Mouse (Mus musculus): ENCODE results near the gene Gnaq.
"Not testable (repeated sequence)": the region's sequence is repeated elsewhere in the genome, so short reads cannot be mapped to it uniquely, and the experiment has no call there.

The Gnaq gene

DNA sequence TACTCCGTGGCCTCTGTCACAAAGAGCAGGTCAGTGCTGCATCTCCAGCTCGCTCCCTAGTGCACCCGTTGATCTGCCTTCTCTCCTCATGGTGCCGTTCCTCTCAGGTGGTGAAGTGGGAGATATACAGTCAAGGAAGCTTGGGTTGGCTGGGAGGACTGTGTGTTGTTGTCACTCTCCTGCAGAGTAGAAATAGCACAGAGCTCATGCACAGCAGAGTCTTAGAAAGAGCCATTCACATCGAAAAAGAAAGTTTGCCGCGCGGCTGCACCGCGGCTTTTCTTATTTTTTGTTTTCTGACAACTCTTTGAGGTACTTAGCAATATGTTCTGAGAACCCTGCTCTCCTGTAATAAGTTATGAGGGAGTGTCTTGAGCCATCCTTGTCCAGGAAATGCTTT is 10.4 kb downstream of the Gnaq start:
- no peak for DNase-seq (ENCODE audit: low spot score in 2 of 2)

DNA sequence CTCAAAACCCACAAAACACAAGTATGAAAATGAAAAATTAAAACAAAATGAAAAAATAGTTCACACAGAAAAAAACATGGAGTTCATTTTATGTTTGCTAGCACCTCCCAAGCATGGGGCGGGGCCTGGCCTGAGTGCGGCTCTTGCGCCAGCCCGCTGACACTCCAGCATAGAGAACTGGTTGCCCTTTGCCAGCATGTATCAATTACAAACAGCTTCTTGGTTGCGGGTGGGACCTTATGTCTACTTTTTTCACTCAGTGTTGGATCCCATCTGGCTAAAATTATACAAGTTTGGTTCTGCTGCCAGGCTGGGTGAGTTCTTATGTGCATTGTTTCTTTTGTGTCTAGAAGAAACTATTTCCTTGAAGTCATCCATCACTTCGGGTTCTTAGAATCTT is 14.8 kb downstream of the Gnaq start:
- DNase-seq (ENCODE audit: low spot score in 2 of 2), result no peak

DNA sequence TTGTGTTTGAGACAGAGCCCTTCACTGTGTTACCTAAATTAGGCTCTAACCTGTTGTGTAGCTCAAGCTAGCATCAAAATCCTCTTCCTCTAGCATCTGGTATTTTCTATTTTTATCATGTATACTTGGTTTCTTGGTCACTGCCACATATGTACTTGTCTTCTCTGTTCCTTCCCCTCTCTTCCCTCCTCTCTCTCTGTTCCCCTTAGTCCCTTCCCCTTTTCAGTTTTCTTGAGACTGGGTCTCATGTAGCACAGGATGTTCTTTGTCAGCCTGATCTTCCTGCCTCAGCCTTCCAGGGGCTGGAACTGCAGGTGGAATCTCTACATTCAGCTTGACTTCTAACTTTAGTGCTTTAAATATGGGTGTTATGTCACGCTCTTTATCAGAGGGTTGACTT is 16.5 kb downstream of the Gnaq start:
- no peak for DNase-seq (ENCODE audit: low spot score in 2 of 2)

DNA sequence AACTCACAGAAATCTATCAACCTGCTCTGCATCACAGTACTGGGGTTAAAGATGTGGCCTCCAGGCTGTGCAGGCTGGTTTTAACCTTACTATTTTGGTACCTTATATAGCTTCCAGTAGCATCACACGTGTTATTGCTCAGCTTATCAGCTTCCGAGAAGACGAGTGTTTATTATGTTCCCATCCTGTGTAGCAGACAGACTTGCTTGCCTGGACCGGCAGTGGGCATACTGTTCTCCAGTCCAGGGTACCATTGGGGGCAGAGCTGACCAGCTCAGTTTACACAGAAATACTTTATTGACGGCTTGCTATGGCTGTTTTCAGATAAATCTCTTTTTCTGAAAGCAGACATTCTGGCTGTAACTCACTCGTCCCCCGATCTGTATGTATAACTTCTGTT is 17.7 kb downstream of the Gnaq start:
- DNase-seq (ENCODE audit: low spot score in 2 of 2), result no peak

DNA sequence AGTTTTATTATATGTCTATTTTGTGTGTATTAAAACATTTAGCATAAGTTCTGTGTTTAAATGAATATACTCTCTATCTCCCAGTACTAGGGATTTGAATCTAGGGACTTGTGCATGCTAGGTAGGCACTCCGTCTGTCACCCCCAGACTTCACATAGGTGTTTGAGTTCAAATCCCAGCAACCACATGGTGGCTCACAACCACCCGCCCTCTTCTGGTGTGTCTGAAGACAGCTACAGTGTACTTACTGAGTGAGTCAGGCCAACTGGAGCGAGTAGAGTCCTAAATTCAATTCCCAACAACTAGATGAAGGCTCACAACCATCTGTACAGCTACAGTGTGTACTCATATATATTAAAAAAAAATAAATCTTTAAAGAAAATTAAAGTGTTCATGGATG is 21.2 kb downstream of the Gnaq start:
- DNase-seq (ENCODE audit: low spot score in 2 of 2), result no peak

DNA sequence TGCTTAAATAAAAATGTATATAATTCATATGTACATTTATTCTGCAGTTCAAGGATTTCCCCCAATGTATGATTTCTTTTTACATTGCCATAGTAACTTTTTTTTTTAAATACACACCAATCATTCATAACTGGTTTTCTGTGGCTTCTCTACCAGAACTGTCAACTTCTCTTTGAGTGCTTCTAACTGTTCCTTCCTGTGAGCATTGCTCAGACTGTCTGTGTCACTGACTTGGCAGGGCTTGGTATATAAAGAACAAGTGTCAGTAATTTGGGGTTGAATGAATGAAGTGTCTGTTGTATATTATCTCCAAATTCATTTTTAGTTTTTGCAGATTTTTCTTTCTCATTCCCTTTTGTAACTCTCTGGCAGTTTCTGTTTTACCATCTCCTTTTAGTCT is 21.8 kb downstream of the Gnaq start:
- DNase-seq (ENCODE audit: low spot score in 2 of 2), result no peak

DNA sequence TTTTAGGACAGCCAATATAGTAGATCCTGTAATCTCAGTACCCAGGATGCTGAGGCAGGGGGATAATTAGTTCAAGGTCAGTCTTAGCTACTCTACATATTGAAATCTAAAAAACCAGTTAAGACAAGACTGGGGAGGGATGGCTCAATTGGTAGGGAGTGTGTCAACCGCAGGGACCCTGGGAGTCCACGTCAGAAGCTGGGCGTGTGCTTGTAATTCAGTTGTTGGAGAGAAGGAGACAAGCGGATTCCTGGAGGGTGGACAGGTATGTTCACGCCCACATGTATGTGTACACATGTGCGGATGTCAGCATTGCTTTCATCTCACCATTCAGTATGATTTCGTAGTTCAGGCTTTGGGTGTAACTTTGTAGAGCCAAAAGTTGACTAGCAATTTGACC is 24.5 kb downstream of the Gnaq start:
- DNase-seq (ENCODE audit: low spot score in 2 of 2), result no peak

DNA sequence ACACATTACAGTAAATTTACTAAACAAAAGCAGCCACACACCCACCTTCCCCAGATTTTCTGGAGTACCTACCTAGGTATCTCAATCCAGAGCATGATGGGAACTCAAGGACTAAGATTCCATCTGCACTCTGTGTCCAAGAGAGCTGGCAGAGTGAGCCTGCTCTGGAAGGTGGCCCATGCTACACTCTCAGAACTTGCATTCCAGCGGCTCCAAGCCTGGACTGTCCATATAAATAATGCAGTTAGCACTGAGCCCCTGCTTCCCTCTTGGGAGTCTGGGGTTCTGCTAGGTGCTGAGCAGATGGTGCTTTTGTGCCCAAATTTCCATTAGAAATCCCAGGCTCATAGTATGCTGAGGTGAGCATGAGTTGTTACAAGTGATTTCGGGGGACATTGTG is 28.1 kb downstream of the Gnaq start:
- no peak for DNase-seq (ENCODE audit: low spot score in 2 of 2)

DNA sequence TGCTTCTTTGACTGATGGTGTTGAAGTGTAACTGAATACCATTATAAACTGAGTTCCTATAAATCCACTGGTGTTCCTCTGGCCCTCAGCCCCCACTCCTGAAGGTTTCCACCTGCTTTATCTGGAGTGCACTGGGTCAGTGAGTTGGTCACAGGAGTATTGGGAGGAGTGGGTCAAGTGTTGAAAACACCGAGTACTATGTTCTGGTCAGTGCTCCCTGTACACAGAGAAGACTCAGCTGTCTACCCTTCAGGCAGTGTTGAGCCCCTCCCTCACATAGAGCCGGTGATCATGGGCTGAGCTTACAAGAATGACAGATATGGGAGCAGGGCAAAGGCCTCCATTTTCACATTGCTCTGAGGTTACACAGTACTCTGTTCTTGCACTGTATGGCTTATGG is 28.6 kb downstream of the Gnaq start:
- DNase-seq (ENCODE audit: low spot score in 2 of 2), result no peak

DNA sequence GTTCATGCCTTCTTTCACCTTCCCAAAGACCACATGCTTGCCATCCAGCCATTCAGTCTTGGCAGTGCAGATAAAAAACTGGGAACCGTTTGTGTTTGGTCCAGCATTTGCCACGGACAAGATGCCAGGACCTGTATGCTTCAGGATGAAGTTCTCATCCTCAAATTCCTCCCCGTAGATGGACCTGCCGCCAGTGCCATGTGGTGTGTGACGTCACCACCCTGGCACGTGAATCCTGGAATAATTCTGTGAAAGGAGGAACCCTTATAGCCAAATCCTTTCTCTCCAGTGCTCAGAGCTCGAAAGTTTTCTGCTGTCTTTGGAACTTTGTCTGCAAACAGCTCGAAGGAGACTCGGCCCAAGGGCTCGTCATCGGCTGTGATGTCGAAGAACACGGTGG is 31.8 kb downstream of the Gnaq start:
- DNase-seq (ENCODE audit: low spot score in 2 of 2), result not testable (repeated sequence)

DNA sequence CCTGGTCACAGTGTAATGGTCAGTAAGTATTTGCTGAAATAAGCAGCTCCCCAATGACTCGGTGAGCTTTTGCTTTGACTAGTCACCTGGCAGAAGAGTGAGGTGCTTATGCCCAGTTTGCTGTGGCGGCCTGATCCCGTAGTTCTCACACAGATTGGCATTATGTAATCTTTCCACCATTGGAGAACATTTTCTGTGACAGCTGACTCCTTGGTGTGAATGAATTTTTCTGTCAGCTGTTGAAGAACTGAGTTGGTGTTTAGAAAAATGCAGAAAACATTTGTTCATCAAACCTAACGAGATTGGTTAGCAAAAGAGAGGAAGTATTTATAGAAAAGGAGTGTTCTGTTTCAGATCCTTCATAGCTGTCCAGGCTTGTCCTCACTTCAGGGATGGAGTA is 34.6 kb downstream of the Gnaq start:
- DNase-seq (ENCODE audit: low spot score in 2 of 2), result no peak

DNA sequence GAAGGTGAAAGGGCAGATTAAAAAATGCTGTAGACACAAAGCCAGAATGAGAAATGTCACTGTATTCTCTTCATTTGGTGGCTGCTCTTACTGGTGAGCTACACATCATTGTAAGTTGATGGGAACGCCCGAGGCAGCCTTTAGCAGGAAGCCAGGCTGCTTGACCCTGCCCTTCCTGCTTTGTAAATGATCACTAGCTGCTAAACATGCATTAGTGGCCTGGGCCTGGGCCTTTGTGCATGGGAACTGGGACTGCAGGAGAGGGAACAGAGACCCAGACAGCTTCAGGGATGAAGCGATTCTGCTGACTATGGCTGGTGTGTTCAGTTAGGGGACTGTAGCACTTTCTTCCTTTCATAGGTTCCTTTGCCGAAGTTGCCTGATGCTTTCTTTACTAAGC is 35.6 kb downstream of the Gnaq start:
- no peak for DNase-seq (ENCODE audit: low spot score in 2 of 2)

DNA sequence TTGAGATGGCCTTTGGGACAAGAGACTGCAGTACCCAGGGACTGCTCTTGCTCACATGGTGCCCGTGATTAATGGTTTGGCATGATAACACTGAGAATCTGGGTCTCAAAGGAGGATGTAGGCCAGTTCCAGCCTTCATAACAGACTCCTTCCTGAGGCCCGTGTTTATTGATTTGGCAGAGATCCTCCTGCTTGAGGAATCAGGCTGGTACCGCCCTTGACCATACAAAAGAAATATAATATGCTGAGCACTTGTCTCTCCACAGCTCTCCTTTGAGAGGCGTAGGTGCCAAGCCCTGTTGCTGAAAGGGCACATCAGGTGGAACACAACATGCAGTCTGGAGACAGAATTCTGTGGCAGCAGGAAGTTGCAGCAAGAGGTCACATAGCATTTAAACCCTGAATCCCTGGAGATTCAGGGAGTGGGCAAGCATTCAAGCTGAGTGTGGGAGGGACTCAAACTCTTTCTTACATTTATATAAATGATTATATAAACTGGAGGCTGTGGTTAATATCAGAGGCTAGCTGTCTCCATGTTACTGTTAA is 36.1 kb downstream of the Gnaq start:
- no peak for DNase-seq (ENCODE audit: low spot score in 2 of 2)

DNA sequence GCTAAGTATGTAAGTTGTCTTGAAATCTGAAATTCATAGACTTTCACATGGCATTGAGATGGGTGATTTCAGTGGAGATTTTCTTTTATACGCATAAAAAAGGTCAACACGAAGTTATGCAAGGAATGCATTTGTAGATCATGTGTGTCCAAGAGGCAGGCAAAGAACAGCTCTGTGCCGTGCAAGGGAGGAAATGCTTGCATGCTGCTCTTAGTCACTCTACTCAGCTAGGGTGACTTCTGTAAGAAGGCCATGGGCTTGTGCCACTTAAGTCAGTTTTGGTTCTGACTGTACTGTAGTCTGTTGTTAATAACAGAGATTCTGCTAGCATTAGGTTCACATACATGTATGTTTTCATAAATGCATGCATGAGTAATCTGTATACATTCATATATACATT is 38.1 kb downstream of the Gnaq start:
- DNase-seq (ENCODE audit: low spot score in 2 of 2), result no peak

DNA sequence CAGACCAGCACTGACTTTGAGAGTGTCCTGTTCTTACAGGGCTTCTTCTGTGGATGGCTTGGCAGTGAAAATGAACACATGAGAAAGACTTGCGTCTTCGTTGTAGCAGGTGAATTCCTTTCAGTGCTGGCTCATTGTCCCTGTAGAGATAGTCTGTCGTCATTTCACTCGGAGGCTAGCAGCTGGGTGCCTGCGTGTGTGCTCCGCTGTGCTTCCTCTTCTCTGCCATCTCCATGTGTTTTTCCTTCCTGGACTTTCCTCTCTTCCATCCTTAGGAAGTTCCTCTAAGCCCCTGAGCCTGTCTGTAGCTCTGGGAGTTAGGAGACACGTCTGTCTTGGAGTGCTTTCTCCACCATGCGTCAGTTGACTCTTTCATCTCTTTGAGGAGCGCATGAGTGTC is 41.1 kb downstream of the Gnaq start:
- DNase-seq (ENCODE audit: low spot score in 2 of 2), result no peak

DNA sequence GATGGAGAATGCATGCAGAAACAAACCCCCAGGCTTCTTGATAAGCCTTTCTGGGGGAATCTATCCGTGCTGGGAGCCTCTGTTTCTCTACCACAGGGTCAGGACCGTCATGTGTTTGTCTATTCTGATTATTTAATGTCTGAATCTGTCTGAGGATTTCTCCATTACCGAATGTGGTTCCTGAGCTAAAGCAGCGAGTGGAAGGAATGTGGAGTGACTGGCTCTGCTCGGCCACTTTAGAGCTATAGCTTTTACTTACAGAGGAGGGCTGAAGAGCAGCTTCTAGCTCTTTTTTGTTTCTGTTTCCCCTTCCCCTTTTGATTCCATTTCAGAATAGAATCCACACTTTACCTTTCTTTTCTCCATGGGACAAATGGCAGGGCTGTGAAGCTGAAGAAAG is 43.8 kb downstream of the Gnaq start:
- no peak for DNase-seq (ENCODE audit: low spot score in 2 of 2)

DNA sequence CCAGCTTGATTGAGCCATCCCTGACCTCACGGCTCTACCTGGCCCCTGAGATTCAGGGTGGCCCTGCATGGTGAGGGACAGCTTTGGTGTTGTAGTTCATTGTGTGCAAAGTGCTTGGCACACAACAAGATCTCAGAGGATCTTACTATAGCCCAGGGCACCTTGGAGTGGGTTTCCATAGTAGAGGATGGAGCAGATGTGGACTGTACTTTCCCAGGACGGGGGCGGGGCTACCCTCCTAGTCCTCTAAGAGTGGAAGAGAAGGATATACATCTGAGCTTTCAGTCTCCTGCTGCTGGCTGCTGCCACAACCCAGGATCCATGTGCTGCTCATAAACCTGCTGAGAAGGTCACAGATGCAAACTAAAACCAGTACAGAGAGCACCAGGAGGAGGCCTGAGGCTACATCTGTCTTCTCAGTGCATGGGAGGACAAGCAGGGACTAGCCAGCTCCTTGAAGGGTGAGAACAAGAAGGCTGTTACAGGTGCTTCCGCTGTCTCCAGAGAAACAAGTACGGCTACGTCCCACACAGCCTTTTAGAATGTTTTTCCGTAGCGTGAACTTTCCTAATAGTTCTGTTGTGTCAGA is 44.6 kb downstream of the Gnaq start:
- no peak for DNase-seq (ENCODE audit: low spot score in 2 of 2)

DNA sequence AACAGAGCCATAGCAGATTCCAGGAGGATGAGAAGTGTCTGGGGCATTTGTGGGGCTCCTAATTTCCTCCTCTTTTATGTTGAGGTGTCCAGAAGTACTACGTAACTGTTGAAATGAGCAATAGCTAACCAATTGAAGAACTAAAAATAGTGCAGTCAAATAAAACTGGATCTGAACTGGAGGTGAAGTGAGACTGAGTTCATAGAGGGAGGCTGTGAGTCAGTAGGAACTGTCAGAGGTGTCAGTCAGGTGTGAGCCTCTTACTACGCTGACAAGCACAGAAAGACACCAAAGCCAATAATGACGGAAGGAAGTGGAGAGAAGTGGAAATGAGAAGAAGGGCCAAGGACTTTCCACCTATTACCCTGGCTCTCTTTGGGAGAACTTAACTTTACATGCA is 48.6 kb downstream of the Gnaq start:
- no peak for DNase-seq (ENCODE audit: low spot score in 2 of 2)

DNA sequence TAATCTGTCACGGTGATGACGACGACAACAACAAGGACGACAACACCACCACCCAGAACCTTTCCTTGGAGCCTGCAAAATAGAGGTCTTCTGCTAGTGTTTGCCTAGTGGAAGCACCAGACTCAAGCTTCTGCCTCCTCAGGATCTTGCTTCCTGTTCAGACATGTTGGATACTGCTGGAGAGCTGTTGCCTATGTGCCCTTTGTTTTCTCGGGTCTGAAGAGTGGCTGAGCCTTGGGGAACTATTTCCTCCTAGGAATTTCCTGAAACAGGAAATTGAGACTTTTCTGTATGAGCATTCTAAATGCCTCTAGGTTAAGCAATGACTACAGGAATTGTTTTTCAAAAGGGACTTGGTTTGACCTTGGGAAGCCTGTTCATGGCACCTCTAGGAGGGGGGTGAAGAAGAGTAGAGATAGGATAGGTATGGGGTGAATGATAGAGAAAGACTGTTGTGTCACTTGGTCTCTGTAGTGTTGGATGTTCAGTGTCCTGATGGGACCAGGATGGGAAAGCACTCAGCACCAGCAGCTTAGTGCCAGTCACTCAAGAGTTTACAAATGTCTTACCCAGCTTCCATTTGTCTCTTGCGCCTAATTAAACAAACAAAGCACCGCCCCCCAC is 49.3 kb downstream of the Gnaq start:
- DNase-seq (ENCODE audit: low spot score in 2 of 2), result no peak

DNA sequence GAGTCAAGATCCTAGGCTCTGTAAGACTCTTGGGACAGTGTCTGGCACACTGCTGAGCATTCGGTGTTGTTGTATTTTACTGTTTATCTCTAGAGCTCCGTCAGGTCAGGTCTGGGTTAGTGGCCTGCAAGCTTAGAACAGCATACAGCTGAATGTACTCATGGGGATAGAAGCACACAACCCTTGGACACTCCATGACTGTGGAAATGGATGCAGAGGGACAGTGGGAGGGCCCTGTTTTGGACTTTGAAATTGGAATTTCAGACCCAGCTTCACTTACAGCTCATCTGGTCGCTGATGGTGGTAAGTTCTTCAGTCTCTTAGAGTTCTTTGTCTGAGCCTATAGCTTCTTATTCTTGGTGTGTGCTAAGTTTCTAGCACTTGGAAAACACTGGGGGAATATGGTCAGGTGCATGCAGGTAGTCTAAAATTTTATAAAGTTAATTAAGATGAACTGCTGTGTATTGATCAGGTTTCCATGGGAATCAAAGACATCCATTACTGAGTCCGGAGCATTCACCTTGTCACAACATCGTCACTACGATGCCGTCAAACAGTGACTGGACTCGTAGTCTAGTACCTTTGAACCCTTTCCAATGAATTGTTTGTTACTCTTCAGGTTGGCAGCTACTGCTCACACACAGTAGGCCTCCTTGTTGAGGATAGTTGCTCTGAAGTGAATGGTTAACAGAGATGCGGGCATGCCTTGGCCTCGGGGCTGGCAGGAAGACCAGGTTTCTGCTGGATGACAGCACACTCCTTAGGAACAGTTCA is 51.1 kb downstream of the Gnaq start:
- DNase-seq (ENCODE audit: low spot score in 2 of 2), result no peak

DNA sequence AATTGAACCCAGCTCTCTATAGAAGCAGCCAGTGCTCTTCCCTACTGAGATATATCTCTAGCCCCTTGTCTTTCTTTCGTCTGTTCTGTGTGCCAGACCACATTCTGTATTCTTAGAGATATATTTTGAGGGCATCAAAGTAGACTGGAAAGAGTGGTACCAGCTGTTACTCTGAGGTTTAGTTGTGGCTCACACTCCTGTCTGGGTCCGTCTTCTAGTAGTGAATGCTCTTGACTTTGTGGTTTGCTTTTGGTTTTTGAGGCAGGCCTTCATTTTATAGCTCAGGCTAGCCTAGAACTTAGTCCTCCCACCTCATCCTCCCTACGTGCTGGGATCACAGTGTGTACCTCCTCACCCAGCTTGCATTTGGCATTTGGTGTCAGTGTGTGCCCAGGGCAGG is 54.4 kb downstream of the Gnaq start:
- no peak for DNase-seq (ENCODE audit: low spot score in 2 of 2)

DNA sequence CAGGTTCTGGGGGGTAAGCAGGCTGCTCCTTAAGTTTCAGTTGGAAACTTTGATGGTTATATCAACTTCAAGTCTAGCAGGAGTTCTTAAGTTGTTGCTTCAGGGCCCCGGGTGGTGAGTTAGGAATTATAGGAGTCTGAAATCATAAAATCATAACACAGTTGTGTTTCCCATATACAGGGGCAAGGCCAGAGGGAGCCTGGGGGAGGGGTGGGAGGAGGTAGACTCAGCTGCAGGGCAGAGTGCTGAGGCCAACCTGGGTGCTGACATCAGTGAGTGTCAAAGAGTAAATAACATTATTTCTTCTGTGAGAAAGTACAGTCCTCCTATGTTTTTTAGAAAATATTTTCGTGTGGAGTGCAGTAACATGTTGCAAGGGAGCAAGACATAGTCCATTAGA is 55.3 kb downstream of the Gnaq start:
- DNase-seq (ENCODE audit: low spot score in 2 of 2), result no peak

DNA sequence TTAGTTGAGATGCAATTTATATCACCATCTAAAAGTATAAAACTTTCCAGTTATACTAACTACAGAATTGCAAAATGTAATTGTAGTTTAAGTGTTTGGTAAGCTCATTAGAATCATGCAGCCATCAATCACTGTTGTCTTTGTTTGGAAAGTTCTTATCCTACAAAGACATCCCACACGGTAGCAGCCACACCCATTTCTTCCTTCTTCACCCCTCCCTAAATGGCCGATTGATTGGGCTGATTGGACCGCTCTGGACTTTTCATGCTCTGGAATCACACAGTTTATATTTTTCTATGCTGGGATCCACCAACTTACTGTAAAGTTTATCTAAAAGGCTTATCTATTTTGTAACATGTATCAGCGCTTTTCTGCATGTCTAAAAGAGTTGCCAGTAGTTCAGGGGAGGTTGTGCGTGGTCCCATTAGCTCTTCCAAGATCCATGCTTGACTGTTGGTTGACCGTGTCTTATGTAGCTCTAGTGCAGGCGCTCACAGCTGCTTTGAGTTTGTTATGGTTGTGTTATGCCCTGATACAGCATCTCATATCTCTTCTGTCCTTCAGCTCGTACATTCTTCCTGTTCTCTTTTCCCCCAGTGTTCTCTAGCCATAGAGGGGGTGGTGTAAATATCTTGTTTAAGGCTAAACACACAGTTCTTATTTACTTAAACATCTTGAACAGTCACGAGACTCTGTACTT is 56.6 kb downstream of the Gnaq start:
- no peak for DNase-seq (ENCODE audit: low spot score in 2 of 2)
